Mouse (Mus musculus): Measurements from ENCODE around the gene Olfr1104. TPM values are rescaled to one million over a fixed set of nuclear protein-coding genes. Genes with fewer than 3 reads are reported as not detected.

Olfr1104 gene
- total RNA-seq (2021): not detected
- long read RNA-seq, experiment 1: 0 reads
- long read RNA-seq, experiment 2: 0 reads

DNA sequence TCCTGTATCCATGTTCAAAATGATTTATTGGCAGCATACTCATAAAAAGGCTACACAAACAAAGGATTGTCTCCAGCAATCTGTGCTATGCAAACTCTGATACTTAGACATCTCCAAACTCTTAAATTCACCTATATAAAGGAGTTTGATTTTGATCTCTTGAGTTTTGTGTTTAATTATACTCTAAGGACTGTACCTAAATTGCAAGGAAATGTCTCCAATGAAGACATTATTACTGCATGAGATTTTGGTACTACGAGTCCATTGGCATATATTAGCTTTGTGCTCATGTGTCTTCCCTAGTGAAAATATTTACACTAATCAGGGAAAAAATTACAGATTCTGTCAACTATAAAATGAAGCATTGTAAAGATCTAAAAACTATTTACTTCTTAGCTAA, at the start of gene Olfr1104:
TSS of gene Olfr1104 (minus strand) at position 101 of the 400 bp plus-strand sequence.
- no peak for DNase-seq

DNA sequence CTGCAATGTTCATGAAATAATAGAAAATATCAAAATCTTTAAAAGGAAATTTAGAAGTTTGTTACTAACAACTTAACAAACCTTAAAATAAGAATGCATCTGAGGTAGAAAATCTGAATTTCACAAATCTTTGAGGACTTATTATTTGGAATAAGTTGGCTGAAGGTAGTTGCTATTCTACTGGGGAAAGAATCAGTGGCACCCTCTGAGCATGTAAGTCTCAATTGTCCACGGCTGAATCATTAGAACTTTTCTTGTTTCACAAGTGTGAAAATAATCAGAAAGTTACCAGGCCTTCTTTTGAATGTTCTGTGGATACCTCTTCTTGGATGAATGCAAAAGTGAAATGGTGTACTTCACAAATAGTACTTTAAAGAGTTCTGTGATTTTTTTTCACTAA, 48.8 kb upstream of the Olfr1104 start, which contains the start of gene Olfr1107:
TSS of gene Olfr1107 (minus strand) at position 101 of the 400 bp plus-strand sequence.
- no peak for DNase-seq

DNA sequence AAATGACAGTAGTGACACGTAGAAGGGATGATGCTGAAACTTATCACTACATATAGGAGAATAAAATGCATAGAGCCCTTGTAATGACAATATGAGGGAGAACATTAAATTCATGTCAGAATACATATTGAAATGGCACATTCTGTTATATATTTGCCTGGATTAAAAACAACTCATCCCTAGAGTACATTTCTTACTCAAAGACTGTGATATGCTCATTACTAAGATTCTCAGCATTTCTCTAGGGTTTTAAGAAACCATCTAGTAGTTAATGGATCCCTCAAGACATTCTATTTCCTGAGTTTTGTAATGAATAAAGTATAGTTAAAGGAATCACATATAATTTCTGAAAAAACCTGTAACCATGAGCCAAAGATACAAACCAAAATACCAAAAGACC, 25.3 kb upstream of the Olfr1104 start, which contains the start of gene Olfr1106:
TSS of gene Olfr1106 (minus strand) at position 101 of the 400 bp plus-strand sequence.
- no peak for DNase-seq

DNA sequence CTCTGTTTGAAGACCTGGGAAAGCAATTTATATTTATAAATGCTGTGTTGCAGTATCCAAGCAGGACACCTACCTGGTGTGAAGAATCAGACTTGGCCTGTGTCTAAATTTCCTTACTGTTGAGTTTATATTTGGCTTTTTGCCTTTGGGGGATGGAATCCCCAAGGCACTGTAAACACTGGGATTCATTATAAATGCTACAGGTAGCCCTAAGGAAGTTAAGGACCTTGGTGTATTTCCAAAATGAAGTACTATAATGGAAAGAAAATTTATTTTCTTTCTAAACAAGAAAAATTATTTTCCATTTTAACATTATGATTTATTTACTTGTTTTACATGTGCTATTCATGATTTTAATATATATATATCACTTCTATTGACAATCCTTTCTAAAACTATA, 9.6 kb upstream of the Olfr1104 start, which contains the start of gene Olfr1105:
TSS of gene Olfr1105 (minus strand) at position 101 of the 400 bp plus-strand sequence.
- DNase-seq: no peak

DNA sequence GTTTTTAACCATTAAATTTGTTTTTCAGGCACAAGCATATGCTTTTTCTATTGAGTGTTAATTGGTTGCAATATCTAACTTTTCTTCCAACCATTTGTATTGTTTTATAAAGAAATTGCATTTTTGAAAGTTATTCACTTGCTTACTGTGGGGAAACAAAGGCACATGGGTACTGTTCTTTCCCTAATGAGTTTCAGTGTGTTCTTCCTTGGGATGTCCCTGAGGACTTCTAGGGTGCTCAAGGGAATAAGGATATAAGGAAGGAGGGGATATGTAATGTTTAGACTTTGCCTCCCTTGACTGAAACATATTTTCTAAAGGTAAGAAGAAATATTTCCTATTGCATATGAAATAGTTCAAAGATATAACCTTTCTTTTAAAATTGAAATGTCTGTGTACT, 28.8 kb downstream of the Olfr1104 start, which contains the start of gene Olfr1102:
TSS of gene Olfr1102 (plus strand) at position 301 of the 400 bp plus-strand sequence.
- DNase-seq: no peak

DNA sequence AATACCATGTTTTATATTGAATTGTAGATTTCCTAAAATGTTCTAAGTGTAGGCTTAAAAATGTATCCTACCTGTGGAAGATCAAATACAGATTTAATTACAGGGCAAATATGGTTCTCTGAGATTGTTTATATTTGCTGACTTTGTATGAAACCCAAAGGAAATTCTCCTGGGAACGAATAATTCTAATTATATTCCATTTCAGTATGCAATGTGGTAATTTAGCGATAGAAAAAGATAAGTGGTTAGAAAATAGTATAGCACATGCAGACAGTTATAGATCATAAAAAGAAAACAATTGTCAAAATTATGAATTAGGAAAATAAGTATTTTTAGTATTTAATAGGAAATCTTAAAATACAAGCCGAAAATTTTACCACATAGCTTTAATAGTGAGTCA, 35.8 kb downstream of the Olfr1104 start, which contains the start of gene Olfr1101:
TSS of gene Olfr1101 (minus strand) at position 101 of the 400 bp plus-strand sequence.
- DNase-seq: no peak

DNA sequence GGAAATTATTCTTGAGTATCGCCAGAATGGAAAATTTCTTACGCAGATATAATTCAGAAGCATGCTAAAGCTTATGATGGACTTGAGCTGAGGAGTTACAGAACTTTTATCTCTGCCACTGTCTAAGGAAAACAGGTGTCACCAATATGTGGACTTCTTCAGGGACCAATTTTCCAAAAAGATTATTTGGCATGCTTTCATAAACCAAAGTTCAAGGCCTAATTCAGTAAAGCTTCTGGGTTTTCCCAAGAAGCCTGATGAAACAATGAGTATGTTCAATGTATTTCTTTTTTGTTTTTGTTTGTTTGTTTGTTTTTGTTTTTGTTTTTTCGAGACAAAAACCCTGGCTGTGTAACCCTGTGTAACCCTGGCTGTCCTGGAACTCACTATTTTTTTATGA, 47.0 kb downstream of the Olfr1104 start, which contains the start of gene Olfr1100:
TSS of gene Olfr1100 (minus strand) at position 101 of the 400 bp plus-strand sequence.
- DNase-seq: no peak

Other genes starting within 250 kb of the Olfr1104 start
- not detected for gene Olfr1093, start 244.6 kb downstream of the Olfr1104 start, total RNA-seq (2021)
- gene Olfr141, start 217.1 kb downstream of the Olfr1104 start, total RNA-seq (2021): not detected
- not detected for gene Olfr1094, start 202.4 kb downstream of the Olfr1104 start, total RNA-seq (2021)
- not detected for gene Olfr1095, start 175.4 kb downstream of the Olfr1104 start, total RNA-seq (2021)
- gene Gm13723, start 152.3 kb downstream of the Olfr1104 start, total RNA-seq (2021): not detected
- not detected for gene Olfr1097, start 134.9 kb downstream of the Olfr1104 start, total RNA-seq (2021)
- not detected for gene Olfr1098, start 102.5 kb downstream of the Olfr1104 start, total RNA-seq (2021)
- gene Olfr1099, start 66.4 kb downstream of the Olfr1104 start, total RNA-seq (2021): not detected
- gene Olfr1100, start 47.1 kb downstream of the Olfr1104 start, total RNA-seq (2021): not detected
- gene Olfr1101, start 35.9 kb downstream of the Olfr1104 start, total RNA-seq (2021): not detected
- not detected for gene Olfr1102, start 28.7 kb downstream of the Olfr1104 start, total RNA-seq (2021)
- gene Olfr1105, start 9.5 kb upstream of the Olfr1104 start, total RNA-seq (2021): not detected
- not detected for gene Olfr1106, start 25.2 kb upstream of the Olfr1104 start, total RNA-seq (2021)
- gene Olfr1107, start 48.7 kb upstream of the Olfr1104 start, total RNA-seq (2021): not detected
- not detected for gene Olfr1109, start 68.9 kb upstream of the Olfr1104 start, total RNA-seq (2021)
- gene Olfr259, start 87.5 kb upstream of the Olfr1104 start, total RNA-seq (2021): not detected
- not detected for gene Olfr1110, start 113.2 kb upstream of the Olfr1104 start, total RNA-seq (2021)
- not detected for gene Olfr1111, start 125.5 kb upstream of the Olfr1104 start, total RNA-seq (2021)
- gene Olfr1112, start 160.7 kb upstream of the Olfr1104 start, total RNA-seq (2021): not detected
- gene Olfr1113, start 181.9 kb upstream of the Olfr1104 start, total RNA-seq (2021): not detected
- not detected for gene Olfr1115, start 220.9 kb upstream of the Olfr1104 start, total RNA-seq (2021)
- gene Olfr1116, start 240.5 kb upstream of the Olfr1104 start, total RNA-seq (2021): not detected